Mouse (Mus musculus) embryonic fibroblast, embryonic 13.5 days (primary cell): Measurements from ENCODE around the gene Ush2a. TPM values are rescaled to one million over a fixed set of nuclear protein-coding genes. Genes with fewer than 3 reads are reported as not detected.
A peak's percentile ranks its signal among the peaks of the same experiment; 100 is the strongest.

ENCODE experiments used
- H3K27ac ChIP-seq: 2 replicates; pipeline ENCODE4 v1.5.1; 2012; ENCODE audit warnings: low read length, control low read depth, inconsistent platforms; ENCODE audit not compliant: insufficient read depth
- H3K4me1 ChIP-seq: 2 replicates; pipeline ENCODE4 v1.6.1; 2011; ENCODE audit warnings: low read length; ENCODE audit not compliant: control insufficient read depth, insufficient read depth
- H3K4me3 ChIP-seq: 2 replicates; pipeline ENCODE4 v1.5.1; 2011; ENCODE audit warnings: mild to moderate bottlenecking, control low read depth, low read length; ENCODE audit not compliant: insufficient read depth
- CTCF ChIP-seq: IDR thresholded peaks from 2 replicates; pipeline ENCODE4 v1.5.1; 2011; ENCODE audit warnings: mild to moderate bottlenecking, control low read depth, low read length, moderate library complexity, borderline replicate concordance; ENCODE audit not compliant: insufficient read depth
- POLR2A ChIP-seq: IDR thresholded peaks from 2 replicates; pipeline ENCODE4 v1.6.1; 2011; ENCODE audit warnings: low read depth, mild to moderate bottlenecking, control low read depth, low read length, moderate library complexity
- polyA plus RNA-seq: library from polyadenylated mRNA; stranded (reverse); fragments of >200 nt; gene quantifications from 2 replicates; pipeline ENCODE4 v1.2.4, GENCODE M21; 2011; ENCODE audit warnings: low read depth; ENCODE audit not compliant: missing spikeins, insufficient read length

Ush2a gene
- not detected in 2 replicates for polyA plus RNA-seq

DNA sequence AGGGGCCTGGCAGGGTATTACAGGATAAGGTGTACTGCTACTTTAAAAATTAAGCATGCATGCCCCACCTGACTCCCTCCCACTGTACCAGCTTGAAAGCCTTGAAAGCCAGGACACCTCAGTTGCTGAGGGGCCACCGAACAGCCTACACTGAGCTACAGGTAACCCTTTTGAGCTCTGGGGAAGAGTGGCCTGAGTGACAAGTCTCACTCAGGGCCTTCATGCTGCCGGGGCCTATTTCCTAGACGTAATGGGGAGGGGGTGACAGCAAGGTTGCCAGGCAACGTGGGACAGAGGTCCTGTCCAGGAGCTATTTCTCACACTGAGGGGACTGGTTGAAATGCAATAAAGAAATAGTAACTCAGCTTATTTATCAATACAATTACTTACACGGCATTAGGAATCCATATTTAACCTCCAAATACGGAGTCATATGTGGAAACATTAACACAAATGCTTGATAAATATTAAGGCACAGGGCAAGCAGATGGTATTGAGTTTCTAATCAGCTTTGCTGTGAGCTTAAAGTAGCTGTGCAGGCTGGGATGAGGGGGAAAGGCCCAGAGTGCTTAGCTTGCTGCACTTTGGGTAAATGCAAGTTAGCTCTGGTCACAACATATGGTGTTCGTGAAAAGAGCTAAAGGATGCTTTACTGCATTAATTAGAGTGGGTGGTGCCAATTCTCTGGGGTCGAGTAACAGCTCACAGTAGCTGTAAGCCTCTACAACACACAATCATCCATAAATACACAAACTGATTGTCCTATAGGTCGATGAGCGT, at the start of gene Ush2a:
Ush2a (plus strand) TSS at position 121 of the 780 bp plus-strand sequence.
- no peak within 1 kb of the TSS for H3K4me3 ChIP-seq
- TF ChIP-seq POLR2A (no peak), CTCF (no peak)
- no peaks in the 10 kb centered on the region for H3K4me1 ChIP-seq
- no peak within 1 kb of the TSS for H3K27ac ChIP-seq

GRCm38 (mm10) chr1:188214885-188215611, 46.8 kb upstream of the Ush2a start:
- no peak for TF ChIP-seq POLR2A
- no peak for TF ChIP-seq CTCF
- Histone ChIP-seq H3K4me3 (no peak overlapping the region), H3K27ac (no peak overlapping the region), H3K4me1 (no peaks in the 10 kb centered on the region)

DNA sequence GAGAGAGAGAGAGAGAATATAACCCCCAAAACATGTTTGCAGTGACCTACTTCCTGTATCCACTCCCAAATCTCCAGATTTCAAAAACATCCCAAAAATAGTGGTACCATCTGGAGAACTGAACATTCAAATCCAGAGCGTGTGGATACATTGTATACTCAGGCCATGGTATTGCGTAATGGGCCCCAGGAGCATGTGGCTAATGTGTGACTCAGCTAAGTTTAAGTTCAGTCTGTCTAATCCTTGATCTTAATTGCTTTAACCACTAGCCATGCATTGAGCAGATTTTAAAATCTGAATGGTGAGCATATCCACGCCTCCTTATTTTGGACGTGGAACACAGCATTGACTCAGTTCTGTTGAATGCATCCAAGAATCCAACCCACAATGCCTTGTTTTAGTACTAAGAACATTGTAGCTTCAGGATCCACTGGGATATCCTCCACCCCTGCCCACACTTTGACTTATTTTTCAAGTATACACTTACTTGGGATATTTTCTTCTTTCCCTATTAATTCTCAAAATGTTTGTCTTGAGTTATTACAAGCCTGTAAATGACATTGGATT, 40.5 kb upstream of the Ush2a start:
- H3K4me1 ChIP-seq, result no peaks in the 10 kb centered on the region
- TF ChIP-seq POLR2A, result no peak
- no peak for TF ChIP-seq CTCF
- H3K27ac ChIP-seq, result peak overlapping the region; percentile 52
- no peak overlapping the region for H3K4me3 ChIP-seq

DNA sequence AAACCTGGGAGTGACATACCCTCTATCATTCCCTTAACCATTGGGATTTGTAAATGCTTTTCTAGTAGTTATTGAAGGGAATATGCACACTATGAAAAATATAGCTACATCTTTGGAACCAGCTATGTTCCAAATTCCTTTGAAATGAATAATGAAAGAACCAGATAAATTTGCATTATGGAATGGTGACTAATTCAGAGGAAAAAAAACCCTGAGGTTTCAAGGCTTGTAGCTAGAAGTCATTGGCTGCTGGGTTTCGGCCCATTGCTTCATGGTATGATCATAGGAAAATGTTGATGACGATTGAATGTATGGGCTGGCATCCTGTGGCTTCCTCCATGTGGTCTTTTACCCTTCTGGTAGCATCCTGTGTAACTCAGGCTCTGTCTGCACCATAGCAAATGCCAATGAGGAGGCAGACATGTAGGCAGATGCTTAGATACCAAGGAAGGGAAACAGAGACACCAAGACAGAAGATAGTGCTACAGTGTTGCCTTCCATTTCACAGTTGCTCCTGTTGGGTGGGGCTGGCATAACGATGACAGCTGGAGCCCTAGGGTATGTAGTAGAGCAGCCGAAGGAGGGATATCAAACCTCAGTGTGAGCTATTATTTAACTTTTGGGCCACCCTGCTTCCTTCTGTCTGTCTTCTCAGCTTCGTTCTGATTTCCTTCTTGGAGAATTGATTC, 28.6 kb upstream of the Ush2a start:
- Histone ChIP-seq H3K4me3 (no peak overlapping the region), H3K4me1 (peaks cover 8% of the 10 kb centered on the region)
- TF ChIP-seq CTCF (no peak), POLR2A (no peak)

GRCm38 (mm10) chr1:188238636-188239035, 23.2 kb upstream of the Ush2a start:
- Histone ChIP-seq H3K4me3 (no peak overlapping the region), H3K27ac (no peak overlapping the region), H3K4me1 (peaks cover 6% of the 10 kb centered on the region)
- TF ChIP-seq CTCF (no peak), POLR2A (no peak)

More for the DNA sequence above, 28.6 kb upstream of the Ush2a start:
- H3K27ac ChIP-seq, result peak overlapping the region; percentile 7; the same call in 1 of the 2 replicates

DNA sequence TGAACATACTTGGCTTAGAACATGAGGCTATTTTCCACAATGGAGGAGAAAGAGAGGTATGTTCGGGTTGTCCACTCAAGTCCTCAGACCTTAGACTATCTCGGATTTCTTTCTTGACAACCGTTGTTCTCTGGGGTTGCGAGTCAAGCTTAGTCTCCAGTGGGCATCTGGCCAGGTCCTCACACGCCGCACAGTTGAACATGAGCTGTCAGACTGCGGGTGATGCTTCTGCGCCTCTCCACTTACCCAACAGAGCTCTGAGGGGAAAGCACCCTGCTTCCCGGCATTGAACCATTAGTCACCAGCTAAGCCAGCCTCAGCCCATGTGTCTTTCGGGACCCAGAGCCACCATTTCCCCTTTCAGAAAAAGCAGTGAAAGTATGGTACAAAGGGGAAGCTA, 20.1 kb upstream of the Ush2a start:
- no peak for TF ChIP-seq CTCF
- TF ChIP-seq POLR2A, result no peak
- no peak overlapping the region for H3K4me3 ChIP-seq
- peaks cover 6% of the 10 kb centered on the region for H3K4me1 ChIP-seq
- H3K27ac ChIP-seq, result no peak overlapping the region

- H3K4me1 ChIP-seq, result no peaks in the 10 kb centered on the region
- no peak overlapping the region for H3K27ac ChIP-seq
- no peak for TF ChIP-seq CTCF
- no peak for TF ChIP-seq POLR2A
- no peak overlapping the region for H3K4me3 ChIP-seq
Observed at GRCm38 (mm10) chr1:188257500-188257899, 4.3 kb upstream of the Ush2a start.

- H3K27ac ChIP-seq, result no peak overlapping the region
- no peak overlapping the region for H3K4me3 ChIP-seq
- TF ChIP-seq CTCF, result no peak
- TF ChIP-seq POLR2A, result no peak
- H3K4me1 ChIP-seq, result no peaks in the 10 kb centered on the region
Observed at GRCm38 (mm10) chr1:188260259-188261107, 1.3 kb upstream of the Ush2a start.

GRCm38 (mm10) chr1:188267127-188267722, 5.4 kb downstream of the Ush2a start:
- TF ChIP-seq POLR2A (no peak), CTCF (no peak)
- Histone ChIP-seq H3K4me3 (no peak overlapping the region), H3K4me1 (no peaks in the 10 kb centered on the region), H3K27ac (no peak overlapping the region)
